Mouse (Mus musculus) heart, adult 2 months (tissue): ENCODE data around the gene Slc43a2. TPM values are rescaled to one million over a fixed set of nuclear protein-coding genes. Genes with fewer than 3 reads are reported as not detected.
"Not testable (repeated sequence)": the region's sequence is repeated elsewhere in the genome, so short reads cannot be mapped to it uniquely, and the experiment has no call there.

ENCODE experiments used
- DNase-seq, 2 experiments: peaks; one replicate each; pipeline ENCODE4 v3.0.0; 2021
- H3K27ac ChIP-seq: fragments of 200-600 bp; 2 replicates; pipeline ENCODE4 v1.8.1; 2022
- H3K27me3 ChIP-seq: fragments of 200-500 bp; 2 replicates; pipeline ENCODE4 v1.6.1; 2012; ENCODE audit warnings: mild to moderate bottlenecking, low read length, inconsistent platforms, mixed read lengths; ENCODE audit not compliant: control insufficient read depth, insufficient read depth
- H3K36me3 ChIP-seq: fragments of 200-500 bp; 2 replicates; pipeline ENCODE4 v1.6.1; 2012; ENCODE audit warnings: low read length, inconsistent platforms; ENCODE audit not compliant: control insufficient read depth, insufficient read depth
- H3K4me1 ChIP-seq: fragments of 200-500 bp; 2 replicates; pipeline ENCODE4 v1.6.1; 2011; ENCODE audit warnings: low read length; ENCODE audit not compliant: control insufficient read depth, insufficient read depth
- H3K4me3 ChIP-seq: fragments of 200-600 bp; 2 replicates; pipeline ENCODE4 v1.8.1; 2022
- H3K79me2 ChIP-seq: fragments of 200-500 bp; replicated peaks from 2 replicates; pipeline ENCODE4 v1.6.1; 2012; ENCODE audit warnings: mild to moderate bottlenecking, inconsistent platforms, low read length, moderate library complexity, mixed read lengths; ENCODE audit not compliant: control insufficient read depth, insufficient read depth
- H3K9ac ChIP-seq: fragments of 200-500 bp; 2 replicates; pipeline ENCODE4 v1.6.1; 2012; ENCODE audit warnings: low read depth, mild to moderate bottlenecking, control low read depth, inconsistent platforms, low read length, mixed read lengths
- CTCF ChIP-seq: fragments of 200-600 bp; IDR thresholded peaks from 2 replicates; pipeline ENCODE4 v1.8.1; 2022; ENCODE audit warnings: antibody characterized with exemption, mild to moderate bottlenecking, moderate library complexity
- EP300 ChIP-seq: fragments of 200-500 bp; IDR thresholded peaks from 2 replicates; pipeline ENCODE4 v1.6.1; 2011; ENCODE audit warnings: low read depth, low read length, control low read depth; ENCODE audit not compliant: insufficient read depth
- POLR2A ChIP-seq: fragments of 200-500 bp; IDR thresholded peaks from 2 replicates; pipeline ENCODE4 v1.6.1; 2011; ENCODE audit warnings: mild to moderate bottlenecking, low read depth, low read length, control low read depth; ENCODE audit not compliant: insufficient read depth
- WGBS: fragments of 180-500 bp; shearing (Covaris S2); methylation state at CpG from one replicate; pipeline ENCODE4 v1.1.7; 2018; 5-methylcytosine and 5-hydroxymethylcytosine counted together
- intact Hi-C: fragments of 180-260 bp; cut with DNase I; formaldehyde crosslinking; loops from one replicate; pipeline ENCODE4 v1.15.1; 2025
- polyA plus RNA-seq: library from polyadenylated mRNA; depleted of rRNA; stranded (reverse); fragments of >200 nt; gene quantifications from 2 replicates; pipeline ENCODE4 v1.2.3, GENCODE M21; 2012
- total RNA-seq, 2 experiments: library from RNA; stranded (reverse); gene quantifications; 2 replicates each; pipeline ENCODE4 v1.2.3; 2021

Gene Slc43a2
- total and polyA plus RNA-seq, 3 experiments, result 13.6 to 14.6 (median 13.7) TPM

- Histone ChIP-seq H3K27ac (no peak overlapping the region), H3K4me1 (peaks cover 6% of the 10 kb centered on the region), H3K36me3 (no peaks in the 10 kb centered on the region; the same call in 1 of the 2 replicates), H3K79me2 (0 out of 2 replicates have a peak, but pooled peaks cover 2% of the 10 kb centered on the region), H3K4me3 (no peak overlapping the region), H3K27me3 (no peaks in the 10 kb centered on the region), H3K9ac (no peak overlapping the region)
- no peak for DNase-seq
- intact Hi-C loops, result no loop called here
- WGBS, result 70% methylated on average over 7 of the region's 7 CpGs
- TF ChIP-seq POLR2A (no peak), CTCF (no peak), EP300 (no peak)
Observed at GRCm38 (mm10) chr11:75595816-75596215, 64.3 kb downstream of the Slc43a2 start.

- TF ChIP-seq POLR2A, result no peak
- no peak for TF ChIP-seq CTCF
- TF ChIP-seq EP300, result no peak
- H3K36me3 ChIP-seq, result no peaks in the 10 kb centered on the region; the same call in 1 of the 2 replicates
- intact Hi-C loops, result no loop called here
- 0 out of 2 replicates have a peak, but pooled peaks cover 2% of the 10 kb centered on the region for H3K79me2 ChIP-seq
- peaks cover 6% of the 10 kb centered on the region for H3K4me1 ChIP-seq
- no peak overlapping the region for H3K4me3 ChIP-seq
- H3K27ac ChIP-seq, result peak overlapping the region; percentile 26
- no peaks in the 10 kb centered on the region for H3K27me3 ChIP-seq
- H3K9ac ChIP-seq, result no peak overlapping the region
- WGBS, result 22% methylated on average over 3 of the region's 3 CpGs
- peak; percentile 61 to 71 for DNase-seq
Observed at GRCm38 (mm10) chr11:75596726-75597255, 65.3 kb downstream of the Slc43a2 start.

- no peaks in the 10 kb centered on the region for H3K27me3 ChIP-seq
- H3K79me2 ChIP-seq, result 0 out of 2 replicates have a peak, but pooled peaks cover 2% of the 10 kb centered on the region
- no peaks in the 10 kb centered on the region; the same call in 1 of the 2 replicates for H3K36me3 ChIP-seq
- DNase-seq, result no peak
- no peak overlapping the region for H3K9ac ChIP-seq
- peaks cover 6% of the 10 kb centered on the region for H3K4me1 ChIP-seq
- H3K4me3 ChIP-seq, result no peak overlapping the region
- intact Hi-C loops, result no loop called here
- no peak overlapping the region for H3K27ac ChIP-seq
- WGBS, result 81% methylated on average over 6 of the region's 6 CpGs
- TF ChIP-seq EP300 (no peak), CTCF (no peak), POLR2A (no peak)
Observed at GRCm38 (mm10) chr11:75598004-75598403, 66.5 kb downstream of the Slc43a2 start.

- H3K9ac ChIP-seq, intact Hi-C loops, H3K27me3 ChIP-seq, H3K79me2 ChIP-seq, H3K36me3 ChIP-seq, H3K4me3 ChIP-seq, DNase-seq, H3K27ac ChIP-seq, H3K4me1 ChIP-seq: not testable (repeated sequence)
- 94% methylated on average over 17 of the region's 17 CpGs for WGBS
Observed at GRCm38 (mm10) chr11:75599802-75600201, 68.3 kb downstream of the Slc43a2 start.

- H3K4me1 ChIP-seq, result no peaks in the 10 kb centered on the region
- H3K27ac ChIP-seq, result no peak overlapping the region
- intact Hi-C loops, result no loop called here
- no peaks in the 10 kb centered on the region for H3K79me2 ChIP-seq
- DNase-seq, result no peak
- 68% methylated on average over 5 of the region's 5 CpGs for WGBS
- no peaks in the 10 kb centered on the region for H3K36me3 ChIP-seq
- H3K27me3 ChIP-seq, result no peaks in the 10 kb centered on the region
- no peak overlapping the region for H3K4me3 ChIP-seq
- TF ChIP-seq POLR2A, result no peak
- no peak for TF ChIP-seq EP300
- TF ChIP-seq CTCF, result no peak
- H3K9ac ChIP-seq, result no peak overlapping the region
Observed at GRCm38 (mm10) chr11:75604826-75605225, 73.3 kb downstream of the Slc43a2 start.

- DNase-seq, result no peak
- no peak overlapping the region for H3K9ac ChIP-seq
- no peak overlapping the region for H3K27ac ChIP-seq
- TF ChIP-seq POLR2A, result no peak
- TF ChIP-seq EP300, result no peak
- no peak for TF ChIP-seq CTCF
- no peaks in the 10 kb centered on the region for H3K4me1 ChIP-seq
- no peaks in the 10 kb centered on the region for H3K27me3 ChIP-seq
- intact Hi-C loops, result no loop called here
- no peaks in the 10 kb centered on the region for H3K79me2 ChIP-seq
- no peak overlapping the region for H3K4me3 ChIP-seq
- no peaks in the 10 kb centered on the region for H3K36me3 ChIP-seq
- 33% methylated on average over 1 of the region's 1 CpGs for WGBS
Observed at GRCm38 (mm10) chr11:75605318-75605717, 73.8 kb downstream of the Slc43a2 start.
